Mouse (Mus musculus) CD4-positive, CD25-positive, alpha-beta regulatory T cell, adult 4 months (primary cell): ENCODE results near the gene Cryba4. TPM values are rescaled to one million over a fixed set of nuclear protein-coding genes. Genes with fewer than 3 reads are reported as not detected.

Experiments used
- polyA plus RNA-seq, 2 experiments: library from polyadenylated mRNA; unstranded; fragments of 100-300 nt; shearing (Covaris generic); gene quantifications; one replicate each; pipeline ENCODE4 v1.2.1; 2017

The Cryba4 gene
- polyA plus RNA-seq, 2 experiments from 2014 or later: 1.3 TPM; not detected in 1

Other genes starting within 250 kb of the Cryba4 start
- not detected for gene Crybb1, start 3.3 kb upstream of the Cryba4 start, polyA plus RNA-seq
- gene Tpst2, start 24.2 kb upstream of the Cryba4 start, polyA plus RNA-seq: 10 to 100 TPM; 58.0 to 61.9 TPM
- gene Tfip11, start 73.8 kb upstream of the Cryba4 start, polyA plus RNA-seq: 10 to 100 TPM; 17.0 to 37.0 TPM
- gene Srrd, start 90.5 kb upstream of the Cryba4 start, polyA plus RNA-seq: 1 to 10 TPM; 1.2 to 4.6 TPM
- 10 to 100 TPM; 14.5 to 16.7 TPM for gene Hps4, start 90.6 kb upstream of the Cryba4 start, polyA plus RNA-seq
- under 1 TPM in 1 of 2 experiments, not detected in 1; 0.28 TPM for gene Gm6583, start 103.5 kb upstream of the Cryba4 start, polyA plus RNA-seq
- gene Asphd2, start 142.3 kb upstream of the Cryba4 start, polyA plus RNA-seq: not detected
- not detected for gene Gm6588, start 196.9 kb upstream of the Cryba4 start, polyA plus RNA-seq